Mouse (Mus musculus) lung, embryonic 15.5 days (tissue): Measurements from ENCODE around the gene Pla2g16. TPM values are rescaled to one million over a fixed set of nuclear protein-coding genes. Genes with fewer than 3 reads are reported as not detected.

Source experiments
- ATAC-seq: fragments of 200-750 bp; cut with Nextera tagmentation; 2 replicates; pipeline ENCODE4 v1.8.0; 2017; ENCODE audit warnings: moderate number of reproducible peaks, borderline replicate concordance; ENCODE audit not compliant: low FRiP score, low TSS enrichment; ENCODE audit errors: extremely low read depth
- H3K27ac ChIP-seq: fragments of 300-500 bp; sonication (generic); 2 replicates; pipeline ENCODE4 v1.5.1; 2015; ENCODE audit warnings: moderate library complexity, mild to moderate bottlenecking, inconsistent platforms
- H3K27me3 ChIP-seq: fragments of 300-500 bp; sonication (generic); 2 replicates; pipeline ENCODE4 v1.6.1; 2015; ENCODE audit warnings: inconsistent platforms
- H3K36me3 ChIP-seq: fragments of 300-500 bp; sonication (generic); 2 replicates; pipeline ENCODE4 v1.6.1; 2015; ENCODE audit warnings: inconsistent platforms
- H3K4me1 ChIP-seq: fragments of 300-500 bp; sonication (generic); 2 replicates; pipeline ENCODE4 v1.6.1; 2015; ENCODE audit warnings: inconsistent platforms
- H3K4me2 ChIP-seq: fragments of 300-500 bp; sonication (generic); 2 replicates; pipeline ENCODE4 v1.6.1; 2015; ENCODE audit warnings: inconsistent platforms, mild to moderate bottlenecking, moderate library complexity
- H3K4me3 ChIP-seq: fragments of 300-500 bp; sonication (generic); 2 replicates; pipeline ENCODE4 v1.5.1; 2015; ENCODE audit warnings: mild to moderate bottlenecking, inconsistent platforms
- H3K9ac ChIP-seq: fragments of 300-500 bp; sonication (generic); 2 replicates; pipeline ENCODE4 v1.6.1; 2015; ENCODE audit warnings: inconsistent platforms
- H3K9me3 ChIP-seq: fragments of 300-500 bp; sonication (generic); 2 replicates; pipeline ENCODE4 v1.6.1; 2016; ENCODE audit warnings: inconsistent platforms
- WGBS: fragments of 180-500 bp; shearing (Covaris S2); methylation state at CpG from one replicate; pipeline ENCODE4 v1.1.7; 2015; 5-methylcytosine and 5-hydroxymethylcytosine counted together
- polyA plus RNA-seq: library from polyadenylated mRNA; unstranded; fragments of >200 nt; fragmentation: Nextera tagmentation; extraction: Ambion mirVana; gene quantifications from 2 replicates; pipeline ENCODE4 v1.2.1, GENCODE M21; 2015

The Pla2g16 gene
- polyA plus RNA-seq, 1 experiment from 2014 or later = 16.6 TPM

DNA sequence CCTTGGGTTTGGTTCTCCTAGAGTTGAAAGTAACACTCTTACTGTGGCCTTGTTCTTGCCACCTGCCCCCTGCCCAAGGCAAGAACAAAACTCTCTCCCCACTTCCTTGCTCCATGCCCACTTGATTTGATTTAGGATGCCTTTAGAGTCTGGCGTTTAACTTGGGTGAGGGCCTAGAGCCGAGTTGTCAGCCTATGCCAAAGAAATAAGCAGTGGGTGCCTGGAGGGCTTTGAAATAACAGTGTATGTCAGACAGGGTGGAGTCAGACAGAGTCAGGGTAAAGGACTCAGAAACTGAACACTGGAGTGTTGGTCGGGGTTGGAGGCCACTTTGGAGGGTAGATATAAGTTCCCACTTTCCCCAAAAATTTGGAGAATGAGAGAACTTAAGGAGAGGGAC is 59.8 kb downstream of the Pla2g16 start:
- no peak for ATAC-seq
- WGBS = 37% methylated on average over 3 of the region's 3 CpGs

DNA sequence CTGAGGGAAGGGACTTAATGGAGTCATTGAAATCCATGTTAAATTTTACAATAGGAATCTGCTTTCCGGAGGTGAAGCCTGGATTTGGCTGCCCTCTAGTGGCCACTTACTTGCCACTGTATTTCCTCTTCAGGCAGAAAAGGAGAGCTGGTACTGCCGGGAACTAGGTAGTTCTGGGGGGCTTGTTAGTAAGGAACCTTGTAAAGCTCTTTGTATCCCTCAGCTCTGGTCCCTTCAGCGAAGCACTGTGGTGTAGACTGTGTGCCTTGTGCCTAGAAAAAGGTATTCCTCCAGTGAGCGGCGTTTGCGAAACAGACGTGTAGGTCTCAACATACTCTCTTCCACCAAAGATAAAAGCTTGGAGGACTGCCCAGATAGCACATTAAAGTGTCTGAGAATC is 60.4 kb downstream of the Pla2g16 start:
- Histone ChIP-seq H3K4me3 (no peak overlapping the region), H3K27me3 (no peaks in the 10 kb centered on the region), H3K36me3 (no peaks in the 10 kb centered on the region), H3K9me3 (no peaks in the 10 kb centered on the region), H3K4me2 (no peak overlapping the region), H3K4me1 (peaks cover 9% of the 10 kb centered on the region), H3K9ac (no peak overlapping the region), H3K27ac (no peak overlapping the region)
- WGBS = 27% methylated on average over 7 of the region's 7 CpGs
- ATAC-seq = no peak

More for the DNA sequence above, 59.8 kb downstream of the Pla2g16 start:
- Histone ChIP-seq H3K27me3 (no peaks in the 10 kb centered on the region), H3K9ac (no peak overlapping the region), H3K4me3 (no peak overlapping the region), H3K27ac (no peak overlapping the region), H3K36me3 (no peaks in the 10 kb centered on the region), H3K9me3 (no peaks in the 10 kb centered on the region), H3K4me2 (no peak overlapping the region), H3K4me1 (peaks cover 15% of the 10 kb centered on the region)

- Histone ChIP-seq H3K27me3 (no peaks in the 10 kb centered on the region), H3K9ac (no peak overlapping the region), H3K4me3 (no peak overlapping the region), H3K27ac (no peak overlapping the region), H3K36me3 (no peaks in the 10 kb centered on the region), H3K4me2 (no peak overlapping the region), H3K4me1 (no peaks in the 10 kb centered on the region), H3K9me3 (no peaks in the 10 kb centered on the region)
- no peak for ATAC-seq
These were observed 75.8 kb downstream of the Pla2g16 start for GRCm38 (mm10) chr19:7633021-7633420.

DNA sequence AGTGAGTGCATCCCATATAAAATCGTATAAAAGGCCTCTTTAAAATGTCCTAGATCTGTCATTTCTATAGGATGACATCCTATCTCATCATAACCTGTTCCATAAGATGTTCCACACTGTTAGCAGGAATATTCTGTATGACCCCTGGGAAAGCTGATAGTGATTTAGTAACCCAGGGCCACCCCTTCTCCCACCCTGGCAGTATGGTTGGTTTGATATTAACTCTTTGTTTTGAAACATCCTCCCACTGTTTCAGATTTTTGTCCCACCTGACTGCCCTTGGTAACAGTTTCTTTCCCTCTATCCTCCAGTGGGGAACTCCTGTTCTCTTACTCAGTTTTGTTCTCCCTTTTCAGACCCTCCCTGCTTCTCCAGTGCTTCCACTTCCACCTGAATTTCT is 76.5 kb downstream of the Pla2g16 start:
- Histone ChIP-seq H3K9me3 (no peaks in the 10 kb centered on the region), H3K4me2 (no peak overlapping the region), H3K9ac (no peak overlapping the region), H3K4me1 (no peaks in the 10 kb centered on the region), H3K27ac (no peak overlapping the region), H3K27me3 (no peaks in the 10 kb centered on the region), H3K36me3 (no peaks in the 10 kb centered on the region), H3K4me3 (no peak overlapping the region)
- 70% methylated on average over 1 of the region's 1 CpGs for WGBS
- no peak for ATAC-seq

Other genes starting within 250 kb of the Pla2g16 start
- 42.9 and 49.0 TPM in 2 replicates for gene Mark2, start 215.6 kb upstream of the Pla2g16 start, polyA plus RNA-seq
- 27.9 and 28.3 TPM in 2 replicates for gene Spindoc, start 174.5 kb upstream of the Pla2g16 start, polyA plus RNA-seq
- 6.2 and 6.8 TPM in 2 replicates for gene 2700081O15Rik, start 139.8 kb upstream of the Pla2g16 start, polyA plus RNA-seq
- gene Rtn3, start 74.2 kb upstream of the Pla2g16 start, polyA plus RNA-seq = 132 and 138 TPM in 2 replicates
- gene Atl3, start 63.4 kb upstream of the Pla2g16 start, polyA plus RNA-seq = 19.7 and 21.2 TPM in 2 replicates
- 1.1 and 1.6 TPM in 2 replicates for gene Lgals12, start 49.7 kb downstream of the Pla2g16 start, polyA plus RNA-seq
- gene Hrasls5, start 55.1 kb downstream of the Pla2g16 start, polyA plus RNA-seq = 0.26 TPM in 1 of 2 replicates, not detected in the other
- gene Slc22a19, start 153.9 kb downstream of the Pla2g16 start, polyA plus RNA-seq = 0.28 and 0.56 TPM in 2 replicates
- gene Slc22a26, start 245.2 kb downstream of the Pla2g16 start, polyA plus RNA-seq = not detected in 2 replicates